Mouse (Mus musculus) layer of hippocampus, adult 18-20 months (tissue): Measurements from ENCODE around the gene Sap18b. TPM values are rescaled to one million over a fixed set of nuclear protein-coding genes. Genes with fewer than 3 reads are reported as not detected.
"Not testable (repeated sequence)": the region's sequence is repeated elsewhere in the genome, so short reads cannot be mapped to it uniquely, and the experiment has no call there.

Experiments used
- DNase-seq, 2 experiments: peaks; one replicate each; pipeline ENCODE4 v3.0.0; 2022; ENCODE audit warnings: low spot score in 2 of 2
- long read RNA-seq: library from polyadenylated mRNA; stranded (forward); transcript quantifications from one replicate; pipeline ENCODE4 v2.0.0, GENCODE M21; 2021
- total RNA-seq, 2 experiments: library from RNA; stranded (reverse); gene quantifications; 2 replicates each; pipeline ENCODE4 v1.2.3; 2021

Gene Sap18b
- 100 to 1,000 TPM; 134 to 165 TPM for total RNA-seq
- long read RNA-seq, transcript Sap18b-201 (1 exons, 789 nt): major isoform, 24 of 24 reads
- long read RNA-seq, partial matches to known transcripts: 0 of 24 reads
- long read RNA-seq, other reads (novel, unspliced or antisense): 0 of 24 reads

GRCm38 (mm10) chr8:95825162-95825561, at the start of gene Sap18b:
Gene Sap18b, plus strand, starts transcription at chr8:95825346.
- DNase-seq: not testable (repeated sequence)

GRCm38 (mm10) chr8:95781085-95781484, 44.1 kb upstream of the Sap18b start:
- no peak for DNase-seq

- DNase-seq: no peak
Measured at GRCm38 (mm10) chr8:95781775-95782174, 43.4 kb upstream of the Sap18b start.

DNA sequence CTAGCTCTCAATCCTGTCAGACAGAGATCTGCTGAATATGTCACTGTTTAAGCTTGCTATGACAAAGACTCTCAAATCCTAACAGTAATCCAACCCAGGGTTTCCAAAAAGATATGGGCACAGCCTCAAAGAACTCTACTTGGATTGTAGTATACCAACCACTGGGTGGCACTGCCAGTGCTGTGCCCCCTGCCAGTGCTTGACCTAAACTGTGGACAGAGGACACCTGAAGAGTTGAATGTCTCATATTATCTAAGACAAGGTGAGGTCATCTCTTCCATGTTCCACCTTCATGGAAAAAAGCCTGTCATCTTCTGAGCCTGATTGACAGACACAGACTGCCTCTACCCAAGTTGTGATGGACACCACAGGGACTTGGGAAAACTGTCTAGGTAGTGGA, 42.5 kb upstream of the Sap18b start:
- no peak for DNase-seq

DNA sequence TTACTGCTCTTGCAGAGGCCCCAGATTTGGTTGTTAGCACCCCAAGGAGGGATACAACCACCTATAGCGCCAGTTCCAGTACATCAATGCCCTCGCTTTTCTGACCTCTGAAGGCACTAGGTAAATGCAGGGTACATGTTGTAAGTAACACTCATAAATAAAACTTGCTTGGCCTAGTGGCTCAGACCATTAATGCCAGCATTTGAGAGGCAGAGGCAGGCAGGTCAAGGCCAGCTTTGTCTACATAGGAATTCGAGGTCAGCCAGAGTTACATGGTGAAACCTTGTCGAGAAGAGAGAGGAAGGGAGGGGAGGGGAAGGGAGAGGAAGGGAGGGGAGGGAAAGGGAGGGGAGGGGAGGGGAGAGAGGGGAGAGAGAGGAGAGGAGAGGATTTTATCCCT, 39.6 kb upstream of the Sap18b start:
- no peak for DNase-seq

- DNase-seq: not testable (repeated sequence)
Measured at GRCm38 (mm10) chr8:95795333-95796061, 29.6 kb upstream of the Sap18b start.

DNA sequence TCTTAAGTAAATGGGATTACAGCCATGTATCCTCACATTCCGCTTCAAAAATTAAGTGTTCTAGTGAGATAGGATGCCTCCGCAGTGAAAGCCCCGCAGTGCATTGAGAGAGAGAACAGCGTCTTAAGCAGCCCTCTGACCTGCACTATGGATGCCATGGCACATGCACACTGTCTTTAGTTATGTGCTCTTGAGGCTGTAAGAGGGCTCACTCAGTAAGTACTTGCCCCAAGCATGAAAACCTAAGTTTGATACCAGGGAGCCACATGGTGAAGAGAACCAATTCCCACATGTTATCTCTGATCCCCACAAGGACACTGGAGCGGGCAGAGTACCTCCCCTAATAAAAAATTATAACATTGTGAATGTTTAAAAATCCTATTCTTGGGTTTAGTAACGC, 26.0 kb upstream of the Sap18b start:
- no peak for DNase-seq

DNA sequence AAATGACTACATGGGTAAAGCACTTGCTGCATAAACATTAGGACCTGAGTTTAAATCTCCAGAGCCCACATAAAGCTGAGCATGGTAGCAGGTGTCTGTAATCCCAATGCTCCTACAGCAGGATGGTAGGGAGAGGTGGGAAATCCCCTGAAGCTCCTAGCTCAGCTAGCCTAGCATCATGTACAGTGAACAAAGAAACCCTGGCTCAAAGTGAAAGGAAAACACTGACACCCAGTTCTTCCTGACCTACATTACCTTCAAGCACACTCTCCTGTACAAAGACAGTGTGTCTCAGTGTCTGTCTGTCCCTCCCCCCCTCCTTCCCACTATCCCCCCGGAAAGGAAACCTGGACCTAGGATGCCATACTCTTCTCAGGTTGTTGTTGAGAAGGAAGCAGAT, 25.3 kb upstream of the Sap18b start:
- no peak for DNase-seq

- DNase-seq: no peak
Measured at GRCm38 (mm10) chr8:95800353-95800752, 24.8 kb upstream of the Sap18b start.

- no peak for DNase-seq
Measured at GRCm38 (mm10) chr8:95801476-95802064, 23.6 kb upstream of the Sap18b start.

DNA sequence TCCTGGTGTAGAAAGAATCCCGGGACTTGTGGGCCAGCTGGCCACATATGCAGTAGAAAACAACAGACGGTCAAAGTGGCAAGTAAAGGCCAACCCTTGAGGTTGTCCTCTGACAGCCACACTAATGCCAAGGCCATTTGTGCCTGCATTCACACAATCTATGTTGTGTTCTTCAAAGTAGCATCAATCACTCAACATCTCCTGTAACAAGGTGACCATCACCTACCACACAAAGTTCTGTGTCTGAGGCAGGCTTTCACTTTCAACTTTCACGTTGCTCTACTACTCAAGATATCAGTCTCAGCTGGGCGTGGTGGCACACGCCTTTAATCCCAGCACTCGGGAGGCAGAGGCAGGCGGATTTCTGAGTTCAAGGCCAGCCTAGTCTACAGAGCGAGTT, 22.9 kb upstream of the Sap18b start:
- no peak for DNase-seq

GRCm38 (mm10) chr8:95805482-95805881, 19.7 kb upstream of the Sap18b start:
- no peak for DNase-seq

GRCm38 (mm10) chr8:95806461-95807191, 18.5 kb upstream of the Sap18b start:
- DNase-seq: peak in 1 of 2 experiments; percentile 11

DNA sequence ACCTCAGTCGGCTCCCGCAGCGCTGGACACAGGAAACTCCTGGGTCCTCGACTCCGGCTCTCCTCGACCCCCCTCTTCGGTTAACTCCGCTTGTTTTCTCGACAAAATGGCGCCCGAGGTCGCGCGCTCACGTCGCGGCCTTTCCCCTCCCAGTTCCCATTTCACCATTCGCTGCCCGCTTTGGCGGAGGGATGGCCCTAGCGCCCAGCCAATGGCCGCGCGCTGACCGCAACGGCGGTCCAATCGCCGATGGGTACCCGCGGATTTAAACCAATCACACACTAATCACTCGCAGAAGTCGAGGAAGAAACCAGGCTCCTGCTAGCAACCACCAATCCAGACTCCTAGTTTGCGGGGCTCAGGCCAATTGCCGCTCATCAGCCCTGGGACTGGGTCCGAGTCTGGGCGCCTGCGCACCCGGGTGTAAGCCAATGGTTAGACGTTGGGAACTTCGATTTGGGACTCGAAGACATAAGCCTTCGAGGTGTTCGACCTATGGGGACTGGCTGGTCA, 17.8 kb upstream of the Sap18b start, which contains the start of gene Cnot1:
Gene Cnot1 (minus strand): TSS at position 134 of the 513 bp plus-strand sequence.
- peak; percentile 99 for DNase-seq

DNA sequence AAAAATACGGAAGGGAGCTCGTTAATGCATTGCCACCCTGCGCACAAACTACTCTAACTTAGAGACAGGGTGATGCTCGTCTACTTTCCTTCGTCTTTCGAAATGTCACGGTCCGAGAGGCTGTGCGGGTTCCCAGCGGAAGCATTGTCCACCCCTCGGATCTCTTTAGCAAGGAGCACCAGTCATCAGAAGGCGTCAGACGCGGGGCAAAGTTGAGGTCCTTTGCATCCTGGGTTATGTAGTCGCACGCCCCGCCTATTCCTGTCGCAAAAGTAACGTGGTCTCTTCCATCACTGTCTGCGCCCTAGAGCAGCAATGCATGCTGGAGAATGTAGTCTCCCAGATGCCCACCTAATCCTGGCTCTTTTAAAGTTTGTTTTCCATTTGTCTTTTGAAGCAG, 17.3 kb upstream of the Sap18b start:
- DNase-seq: peak; percentile 91 to 97

- DNase-seq: no peak
Measured at GRCm38 (mm10) chr8:95808631-95809030, 16.5 kb upstream of the Sap18b start.

GRCm38 (mm10) chr8:95809116-95809515, 16.0 kb upstream of the Sap18b start:
- no peak for DNase-seq

- no peak for DNase-seq
Measured at GRCm38 (mm10) chr8:95810184-95810591, 15.0 kb upstream of the Sap18b start.

GRCm38 (mm10) chr8:95816044-95816708, 9.0 kb upstream of the Sap18b start:
- DNase-seq: no peak

DNA sequence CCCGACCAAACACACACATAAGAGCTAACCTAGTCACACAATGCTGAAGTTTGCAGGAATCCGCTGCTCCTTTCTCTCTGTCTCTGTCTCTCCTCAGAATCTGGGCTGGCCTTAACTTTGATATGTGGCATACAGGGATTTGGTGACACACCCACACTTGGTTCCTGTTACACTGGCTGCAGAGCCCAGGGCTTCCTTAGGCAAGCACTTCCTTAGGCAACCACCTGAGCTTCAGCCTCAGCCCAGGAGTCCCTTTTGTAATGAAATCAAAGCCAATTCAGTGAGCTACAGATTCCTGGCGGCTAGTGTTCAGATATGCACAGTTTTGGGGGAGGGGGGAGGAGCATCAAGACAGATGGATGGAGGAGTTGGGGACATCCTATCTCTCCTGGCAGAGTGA, 7.5 kb upstream of the Sap18b start:
- no peak for DNase-seq

DNA sequence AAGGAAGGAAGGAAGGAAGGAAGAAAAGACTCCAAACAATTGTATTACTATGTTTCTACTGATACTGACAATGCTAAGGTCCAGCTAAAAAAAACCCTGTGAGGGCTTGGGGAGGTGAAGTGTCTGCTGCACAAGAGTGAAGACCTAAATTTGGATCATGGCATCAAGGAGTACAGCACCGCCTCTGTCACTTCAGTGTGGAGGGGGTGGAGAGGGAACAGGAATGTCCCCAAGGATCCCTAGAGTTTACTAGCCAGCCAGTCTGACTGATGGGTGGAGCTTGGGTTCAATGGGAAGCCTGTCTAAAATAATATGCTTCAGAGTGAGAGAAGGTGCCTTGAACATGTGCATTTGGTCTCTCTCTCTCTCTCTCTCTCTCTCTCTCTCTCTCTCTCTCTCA, 6.9 kb upstream of the Sap18b start:
- DNase-seq: no peak
